Mouse (Mus musculus) forebrain, embryonic 13.5 days (tissue): Measurements from ENCODE around the gene Actr3b. TPM values are rescaled to one million over a fixed set of nuclear protein-coding genes. Genes with fewer than 3 reads are reported as not detected.
"Not testable (repeated sequence)": the region's sequence is repeated elsewhere in the genome, so short reads cannot be mapped to it uniquely, and the experiment has no call there.

Experiments used
- ATAC-seq: fragments of 200-750 bp; cut with Nextera tagmentation; 2 replicates; pipeline ENCODE4 v1.8.0; 2017
- H3K27ac ChIP-seq: fragments of 300-500 bp; sonication (generic); 2 replicates; pipeline ENCODE4 v1.5.1; 2015; ENCODE audit warnings: inconsistent platforms, mild to moderate bottlenecking, moderate library complexity
- H3K27me3 ChIP-seq: fragments of 300-500 bp; sonication (generic); 2 replicates; pipeline ENCODE4 v1.6.1; 2015; ENCODE audit warnings: mild to moderate bottlenecking, inconsistent platforms
- H3K36me3 ChIP-seq: fragments of 300-500 bp; sonication (generic); 2 replicates; pipeline ENCODE4 v1.6.1; 2015; ENCODE audit warnings: mild to moderate bottlenecking, inconsistent platforms; ENCODE audit not compliant: poor library complexity, severe bottlenecking
- H3K4me1 ChIP-seq: fragments of 300-500 bp; sonication (generic); 2 replicates; pipeline ENCODE4 v1.6.1; 2015; ENCODE audit warnings: inconsistent platforms
- H3K4me2 ChIP-seq: fragments of 300-500 bp; sonication (generic); 2 replicates; pipeline ENCODE4 v1.6.1; 2015; ENCODE audit warnings: inconsistent platforms, mild to moderate bottlenecking, moderate library complexity
- H3K4me3 ChIP-seq: fragments of 300-500 bp; sonication (generic); 2 replicates; pipeline ENCODE4 v1.5.1; 2015; ENCODE audit warnings: mild to moderate bottlenecking, inconsistent platforms
- H3K9ac ChIP-seq: fragments of 300-500 bp; sonication (generic); 2 replicates; pipeline ENCODE4 v1.6.1; 2015; ENCODE audit warnings: mild to moderate bottlenecking, inconsistent platforms
- H3K9me3 ChIP-seq: fragments of 300-500 bp; sonication (generic); replicated peaks from 2 replicates; pipeline ENCODE4 v1.6.1; 2016; ENCODE audit warnings: inconsistent platforms
- WGBS: fragments of 180-500 bp; shearing (Covaris S2); methylation state at CpG from one replicate; pipeline ENCODE4 v1.1.7; 2015; 5-methylcytosine and 5-hydroxymethylcytosine counted together
- polyA plus RNA-seq: library from polyadenylated mRNA; unstranded; fragments of >200 nt; fragmentation: Nextera tagmentation; extraction: Ambion mirVana; gene quantifications from 2 replicates; pipeline ENCODE4 v1.2.1, GENCODE M21; 2015

Actr3b gene
- polyA plus RNA-seq, 1 experiment from 2014 or later = 29.9 TPM

GRCm38 (mm10) chr5:25869880-25870279 lies 110.1 kb downstream of the Actr3b start:
- Histone ChIP-seq H3K36me3 (no peaks in the 10 kb centered on the region), H3K4me3 (no peak overlapping the region), H3K4me1 (peaks cover 25% of the 10 kb centered on the region), H3K4me2 (peak overlapping the region; percentile 0; the same call in 1 of the 2 replicates), H3K9ac (no peak overlapping the region; the same call in 1 of the 2 replicates), H3K9me3 (no peaks in the 10 kb centered on the region), H3K27me3 (no peaks in the 10 kb centered on the region), H3K27ac (peak overlapping the region; percentile 38; the same call in 1 of the 2 replicates)
- ATAC-seq = peak; percentile 46; the same call in 1 of the 2 replicates
- WGBS = 39% methylated on average over 8 of the region's 8 CpGs

- no peak overlapping the region for H3K4me3 ChIP-seq
- H3K9me3 ChIP-seq = no peaks in the 10 kb centered on the region
- H3K4me1 ChIP-seq = peaks cover 25% of the 10 kb centered on the region
- H3K27ac ChIP-seq = no peak overlapping the region
- H3K9ac ChIP-seq = no peak overlapping the region
- 66% methylated on average over 3 of the region's 3 CpGs for WGBS
- ATAC-seq = no peak
- no peaks in the 10 kb centered on the region for H3K27me3 ChIP-seq
- no peaks in the 10 kb centered on the region for H3K36me3 ChIP-seq
- no peak overlapping the region for H3K4me2 ChIP-seq
These were observed 110.8 kb downstream of the Actr3b start for GRCm38 (mm10) chr5:25870632-25871031.

GRCm38 (mm10) chr5:25871342-25872023 lies 111.7 kb downstream of the Actr3b start:
- peak; percentile 68 for ATAC-seq

GRCm38 (mm10) chr5:25873046-25873445 lies 113.2 kb downstream of the Actr3b start:
- WGBS = 71% methylated on average over 2 of the region's 2 CpGs
- H3K4me3 ChIP-seq = no peak overlapping the region
- ATAC-seq = no peak

More at GRCm38 (mm10) chr5:25871342-25872023, 111.7 kb downstream of the Actr3b start:
- Histone ChIP-seq H3K9me3 (no peaks in the 10 kb centered on the region), H3K27me3 (no peaks in the 10 kb centered on the region), H3K4me2 (no peak overlapping the region), H3K4me3 (no peak overlapping the region), H3K4me1 (peaks cover 25% of the 10 kb centered on the region), H3K36me3 (no peaks in the 10 kb centered on the region), H3K9ac (no peak overlapping the region), H3K27ac (no peak overlapping the region; the same call in 1 of the 2 replicates)
- 78% methylated on average over 12 of the region's 12 CpGs for WGBS

GRCm38 (mm10) chr5:25875927-25876326 lies 116.1 kb downstream of the Actr3b start:
- not testable (repeated sequence) for H3K9ac ChIP-seq, H3K27ac ChIP-seq, H3K4me3 ChIP-seq, H3K4me1 ChIP-seq, H3K9me3 ChIP-seq, H3K36me3 ChIP-seq, H3K27me3 ChIP-seq, H3K4me2 ChIP-seq, ATAC-seq

More at GRCm38 (mm10) chr5:25873046-25873445, 113.2 kb downstream of the Actr3b start:
- no peaks in the 10 kb centered on the region for H3K9me3 ChIP-seq
- no peaks in the 10 kb centered on the region for H3K36me3 ChIP-seq
- H3K4me1 ChIP-seq = peaks cover 25% of the 10 kb centered on the region
- H3K27ac ChIP-seq = no peak overlapping the region
- H3K9ac ChIP-seq = no peak overlapping the region
- H3K27me3 ChIP-seq = no peaks in the 10 kb centered on the region
- no peak overlapping the region for H3K4me2 ChIP-seq

- ATAC-seq = no peak
- 83% methylated on average over 5 of the region's 5 CpGs for whole genome bisulfite sequencing
- H3K9me3 ChIP-seq = no peaks in the 10 kb centered on the region
- H3K36me3 ChIP-seq = no peaks in the 10 kb centered on the region
- no peaks in the 10 kb centered on the region for H3K4me1 ChIP-seq
- H3K4me3 ChIP-seq = no peak overlapping the region
- H3K27ac ChIP-seq = no peak overlapping the region
- H3K9ac ChIP-seq = no peak overlapping the region
- no peak overlapping the region for H3K4me2 ChIP-seq
- H3K27me3 ChIP-seq = no peaks in the 10 kb centered on the region
These were observed 117.5 kb downstream of the Actr3b start for GRCm38 (mm10) chr5:25877281-25877680.

- Histone ChIP-seq H3K4me1 (no peaks in the 10 kb centered on the region), H3K4me2 (no peak overlapping the region), H3K9ac (no peak overlapping the region), H3K27ac (no peak overlapping the region), H3K9me3 (no peaks in the 10 kb centered on the region), H3K4me3 (no peak overlapping the region), H3K36me3 (no peaks in the 10 kb centered on the region), H3K27me3 (no peaks in the 10 kb centered on the region)
- ATAC-seq = no peak
- WGBS = 85% methylated on average over 3 of the region's 3 CpGs
These were observed 118.2 kb downstream of the Actr3b start for GRCm38 (mm10) chr5:25877996-25878395.

- no peak for ATAC-seq
- Histone ChIP-seq H3K27ac (no peak overlapping the region), H3K4me2 (no peak overlapping the region), H3K9me3 (peaks cover 13% of the 10 kb centered on the region), H3K36me3 (no peaks in the 10 kb centered on the region), H3K4me3 (no peak overlapping the region), H3K9ac (no peak overlapping the region), H3K4me1 (no peaks in the 10 kb centered on the region), H3K27me3 (no peaks in the 10 kb centered on the region)
- WGBS = 86% methylated on average over 3 of the region's 3 CpGs
These were observed 126.9 kb downstream of the Actr3b start for GRCm38 (mm10) chr5:25886708-25887107.

GRCm38 (mm10) chr5:25889746-25890382 lies 130.1 kb downstream of the Actr3b start:
- 53% methylated on average over 3 of the region's 3 CpGs for WGBS
- H3K9me3 ChIP-seq = peaks cover 11% of the 10 kb centered on the region

GRCm38 (mm10) chr5:25891321-25891720 lies 131.5 kb downstream of the Actr3b start:
- H3K9ac ChIP-seq = no peak overlapping the region
- ATAC-seq = no peak
- H3K4me2 ChIP-seq = no peak overlapping the region
- no peaks in the 10 kb centered on the region for H3K9me3 ChIP-seq
- no peak overlapping the region for H3K4me3 ChIP-seq
- 0 out of 2 replicates have a peak, but pooled peaks cover 7% of the 10 kb centered on the region for H3K4me1 ChIP-seq
- H3K27me3 ChIP-seq = no peaks in the 10 kb centered on the region
- 100% methylated on average over 1 of the region's 1 CpGs for WGBS
- no peak overlapping the region for H3K27ac ChIP-seq
- H3K36me3 ChIP-seq = no peaks in the 10 kb centered on the region

More at GRCm38 (mm10) chr5:25889746-25890382, 130.1 kb downstream of the Actr3b start:
- no peak overlapping the region for H3K9ac ChIP-seq
- ATAC-seq = 0 out of 2 replicates have a peak, but pooled peaks have one; percentile 8
- H3K4me1 ChIP-seq = 0 out of 2 replicates have a peak, but pooled peaks cover 7% of the 10 kb centered on the region
- H3K36me3 ChIP-seq = no peaks in the 10 kb centered on the region
- no peaks in the 10 kb centered on the region for H3K27me3 ChIP-seq
- H3K4me2 ChIP-seq = no peak overlapping the region
- no peak overlapping the region for H3K4me3 ChIP-seq
- peak overlapping the region; percentile 14; the same call in 1 of the 2 replicates for H3K27ac ChIP-seq
